In the genomic region with DNA sequence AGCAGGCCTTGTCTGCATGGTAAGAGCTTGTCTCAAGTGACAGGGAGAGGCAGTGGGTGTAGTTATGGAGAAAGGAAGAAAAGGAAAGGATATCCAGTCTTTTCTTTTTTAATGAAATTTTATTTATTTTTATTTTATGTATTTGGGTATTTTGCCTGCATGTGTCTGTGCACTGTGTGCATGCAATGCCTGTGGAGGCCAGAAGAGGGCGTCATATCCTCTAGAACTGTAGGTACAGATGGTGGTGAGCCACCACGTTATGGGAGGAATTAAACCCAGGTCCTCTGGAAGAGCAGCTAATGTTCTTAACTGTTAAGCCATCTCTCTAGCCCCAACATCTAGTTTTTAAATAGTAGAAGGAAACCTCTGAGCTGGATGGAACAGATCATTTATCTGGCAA, we compare ENCODE assay signal across 9 mouse cellular contexts. TPM values are rescaled to one million over a fixed set of nuclear protein-coding genes. Genes with fewer than 3 reads are reported as not detected.
A peak's percentile ranks its signal among the peaks of the same experiment; 100 is the strongest.
DNase-seq lines count a peak whose midpoint lies in the region; ATAC-seq and TF ChIP-seq lines count a peak whose summit lies in the region.
"Had no signal": no experiment of that assay in that cellular context is flagged by ENCODE, and none has a peak within 500 bp of the region (broad histone marks: within the 10 kb centered on the region; RNA-seq: fewer than 3 reads in every experiment).

No protein-coding gene starts in this region.

- intact Hi-C loops in left cerebral cortex, adult 2 months (cut with DNase I) = no loop called here

- no peaks in the 10 kb centered on the region for H3K9me3 ChIP-seq in E14TG2a.4 (ENCODE audit: low read length)
- H3K9me3 ChIP-seq: embryonic facial prominence, embryonic 15.5 days had no signal

- TF ChIP-seq CTCF in left cerebral cortex, adult 2 months (IDR thresholded peaks at IDR 0.05) = peak; percentile 43
- peak; percentile 78 for TF ChIP-seq CTCF in E14TG2a.4 (conservative IDR thresholded peaks at IDR 0.05; ENCODE audit: low read length)
- TF ChIP-seq CTCF in bone marrow macrophage, adult 2 months (IDR thresholded peaks at IDR 0.05; ENCODE audit: low read depth, low read length) = peak; percentile 63; the same call in 1 of the 2 replicates
- TF ChIP-seq CTCF in thymus, adult 2 months (IDR thresholded peaks at IDR 0.05; ENCODE audit: borderline replicate concordance, control insufficient read depth, extremely low read depth, insufficient read depth, low read length, poor library complexity) = no peak

- no peak for TF ChIP-seq POLR2A in bone marrow macrophage, adult 2 months (IDR thresholded peaks at IDR 0.05; ENCODE audit: borderline replicate concordance, low read depth, low read length)
- TF ChIP-seq POLR2A in thymus, adult 2 months (IDR thresholded peaks at IDR 0.05; ENCODE audit: control insufficient read depth, extremely low read depth, insufficient read depth, low read length, poor library complexity) = no peak

- WGBS in thymus, adult 2 months = 49% methylated on average over 2 of the region's 2 CpGs

- no peak for ATAC-seq in cerebellum, adult (ENCODE audit: insufficient number of reproducible peaks, low FRiP score, low TSS enrichment)

- no peaks in the 10 kb centered on the region for H3K36me3 ChIP-seq in E14TG2a.4 (ENCODE audit: insufficient read depth, low read length)
- peaks cover 11% of the 10 kb centered on the region; the same call in 1 of the 2 replicates for H3K36me3 ChIP-seq in thymus, adult 2 months (ENCODE audit: control insufficient read depth, insufficient read depth, low read length)
- H3K36me3 ChIP-seq: embryonic facial prominence, embryonic 15.5 days had no signal

- peaks cover 28% of the 10 kb centered on the region for H3K4me1 ChIP-seq in E14TG2a.4 (replicated peaks; ENCODE audit: low read depth, low read length)
- peaks cover 52% of the 10 kb centered on the region for H3K4me1 ChIP-seq in bone marrow macrophage, adult 2 months (ENCODE audit: control insufficient read depth, insufficient read depth, low read length)
- peaks cover 47% of the 10 kb centered on the region for H3K4me1 ChIP-seq in thymus, adult 2 months (replicated peaks; ENCODE audit: control insufficient read depth, insufficient read depth, low read length)

- H3K27ac ChIP-seq in left cerebral cortex, adult 2 months = no peak overlapping the region
- peak overlapping the region; percentile 75 for H3K27ac ChIP-seq in bone marrow macrophage, adult 2 months (ENCODE audit: insufficient read depth, low read depth, low read length)
- peak overlapping the region; percentile 95; the same call in 1 of the 2 replicates for H3K27ac ChIP-seq in thymus, adult 2 months (ENCODE audit: control insufficient read depth, insufficient read depth, low read length)
- H3K27ac ChIP-seq: embryonic facial prominence, embryonic 15.5 days had no signal

- no peak for DNase-seq in left cerebral cortex, adult 2 months (ENCODE audit: extremely low spot score in 1 of 2, low spot score in 2 of 2)
- no peak for DNase-seq in left cerebral cortex, adult 11 months (ENCODE audit: low spot score)
- DNase-seq in thymus, adult 2 months = peak; percentile 50
- no peak for DNase-seq in right cerebral cortex, postnatal 36 days (ENCODE audit: low spot score in 2 of 2)
- DNase-seq: cerebellum, adult 11 months had no signal

- no peak overlapping the region for H3K4me3 ChIP-seq in left cerebral cortex, adult 2 months
- H3K4me3 ChIP-seq in E14TG2a.4 (replicated peaks; ENCODE audit: low read length) = no peak overlapping the region
- H3K4me3 ChIP-seq in bone marrow macrophage, adult 2 months (ENCODE audit: insufficient read depth, low read length) = peak overlapping the region; percentile 73
- no peak overlapping the region for H3K4me3 ChIP-seq in thymus, adult 2 months (ENCODE audit: control insufficient read depth, insufficient read depth, low read length)
- H3K4me3 ChIP-seq: embryonic facial prominence, embryonic 15.5 days had no signal

- peaks cover 16% of the 10 kb centered on the region for H3K27me3 ChIP-seq in E14TG2a.4 (ENCODE audit: insufficient read depth, low read length)
- no peaks in the 10 kb centered on the region for H3K27me3 ChIP-seq in thymus, adult 2 months (ENCODE audit: control insufficient read depth, insufficient read depth, low read length)
- H3K27me3 ChIP-seq: embryonic facial prominence, embryonic 15.5 days had no signal

RNA-seq across cellular contexts. Expression of a gene that starts 2.3 kb away (rescaled TPM):
- 1 to 10 TPM; 2.3 to 4.6 TPM for total RNA-seq in left cerebral cortex, adult 2 months (2021)
- polyA plus RNA-seq in bone marrow macrophage, adult 2 months (2012; ENCODE audit: insufficient read depth, insufficient read length, missing spikeins) = 163 and 182 TPM in 2 replicates
- 184 and 196 TPM in 2 replicates for polyA plus RNA-seq in thymus, adult 2 months (2012; rRNA removed)

RNA-seq across cellular contexts. Expression of a gene that starts 50.5 kb away (rescaled TPM):
- total RNA-seq in left cerebral cortex, adult 2 months (2021) = 100 to 1,000 TPM in 1 of 2 experiments, 10 to 100 TPM in 1; 98.6 to 101 TPM
- 36.9 and 41.2 TPM in 2 replicates for polyA plus RNA-seq in bone marrow macrophage, adult 2 months (2012; ENCODE audit: insufficient read depth, insufficient read length, missing spikeins)
- 47.3 and 53.5 TPM in 2 replicates for polyA plus RNA-seq in thymus, adult 2 months (2012; rRNA removed)
